Mouse (Mus musculus) midbrain, postnatal 0 days (tissue): ENCODE results near the gene Gab1. TPM values are rescaled to one million over a fixed set of nuclear protein-coding genes. Genes with fewer than 3 reads are reported as not detected.

Experiments
- ATAC-seq: fragments of 200-750 bp; cut with Nextera tagmentation; 2 replicates; pipeline ENCODE4 v1.8.0; 2017; ENCODE audit warnings: moderate number of reproducible peaks, mild to moderate bottlenecking, moderate TSS enrichment, moderate library complexity; ENCODE audit not compliant: low FRiP score
- DNase-seq: peaks from one replicate; pipeline ENCODE4 v3.0.0-alpha.2; 2015; ENCODE audit warnings: low spot score
- H3K27ac ChIP-seq: fragments of 300-500 bp; sonication (generic); 2 replicates; pipeline ENCODE4 v1.5.1; 2014; ENCODE audit warnings: low read depth, mild to moderate bottlenecking, low read length, mixed read lengths
- H3K27me3 ChIP-seq: fragments of 300-500 bp; sonication (generic); 2 replicates; pipeline ENCODE4 v1.6.1; 2014; ENCODE audit warnings: low read length, control low read depth, mixed read lengths; ENCODE audit not compliant: insufficient read depth
- H3K36me3 ChIP-seq: fragments of 300-500 bp; sonication (generic); 2 replicates; pipeline ENCODE4 v1.6.1; 2014; ENCODE audit warnings: low read length, control low read depth, mixed read lengths; ENCODE audit not compliant: insufficient read depth
- H3K4me1 ChIP-seq: fragments of 300-500 bp; sonication (generic); 2 replicates; pipeline ENCODE4 v1.6.1; 2014; ENCODE audit warnings: mild to moderate bottlenecking, control low read depth, antibody characterized with exemption, low read length, mixed read lengths; ENCODE audit not compliant: insufficient read depth
- H3K4me2 ChIP-seq: fragments of 300-500 bp; sonication (generic); 2 replicates; pipeline ENCODE4 v1.6.1; 2014; ENCODE audit warnings: low read depth, mild to moderate bottlenecking, low read length, mixed read lengths; ENCODE audit not compliant: poor library complexity, severe bottlenecking
- H3K4me3 ChIP-seq: fragments of 300-500 bp; sonication (generic); 2 replicates; pipeline ENCODE4 v1.5.1; 2014; ENCODE audit warnings: low read depth, mild to moderate bottlenecking, low read length, moderate library complexity
- H3K9ac ChIP-seq: fragments of 300-500 bp; sonication (generic); replicated peaks from 2 replicates; pipeline ENCODE4 v1.6.1; 2014; ENCODE audit warnings: mild to moderate bottlenecking, low read length, moderate library complexity, mixed read lengths; ENCODE audit not compliant: poor library complexity, severe bottlenecking
- H3K9me3 ChIP-seq: fragments of 300-500 bp; sonication (generic); 2 replicates; pipeline ENCODE4 v1.6.1; 2016; ENCODE audit warnings: low read length, control low read depth
- CTCF ChIP-seq: IDR thresholded peaks from 2 replicates; pipeline ENCODE4 v1.5.1; 2016; ENCODE audit warnings: antibody characterized with exemption, mild to moderate bottlenecking
- WGBS: fragments of 180-500 bp; shearing (Covaris S2); extraction: QIAGEN DNeasy Blood & Tissue Kit; methylation state at CpG from one replicate; pipeline ENCODE4 v1.1.7; 2014; 5-methylcytosine and 5-hydroxymethylcytosine counted together
- polyA plus RNA-seq: library from polyadenylated mRNA; unstranded; fragments of >200 nt; fragmentation: Nextera tagmentation; extraction: Ambion mirVana; gene quantifications from 2 replicates; pipeline ENCODE4 v1.2.1, GENCODE M21; 2015
- total RNA-seq: library from RNA; depleted of rRNA; stranded (reverse); fragments of >200 nt; gene quantifications from 2 replicates; pipeline ENCODE4 v1.2.3, GENCODE M21; 2014

Gab1 gene
- total and polyA plus RNA-seq, 2 experiments from 2014 or later, result 8.7 to 20.5 TPM

- 85% methylated on average over 6 of the region's 6 CpGs for WGBS
- ATAC-seq (no peak), DNase-seq (no peak)
- no peak overlapping the region for H3K4me2 ChIP-seq
- no peaks in the 10 kb centered on the region for H3K27me3 ChIP-seq
- no peaks in the 10 kb centered on the region for H3K9me3 ChIP-seq
- H3K36me3 ChIP-seq, result no peaks in the 10 kb centered on the region
- H3K9ac ChIP-seq, result no peak overlapping the region
- no peak overlapping the region for H3K4me3 ChIP-seq
- no peak for TF ChIP-seq CTCF
- no peaks in the 10 kb centered on the region; the same call in 1 of the 2 replicates for H3K4me1 ChIP-seq
- no peak overlapping the region for H3K27ac ChIP-seq
Measured at GRCm38 (mm10) chr8:80851648-80852047, 28.7 kb downstream of the Gab1 start.

GRCm38 (mm10) chr8:80850013-80850412, 30.3 kb downstream of the Gab1 start:
- Histone ChIP-seq H3K4me2 (no peak overlapping the region), H3K9ac (no peak overlapping the region), H3K9me3 (no peaks in the 10 kb centered on the region), H3K36me3 (no peaks in the 10 kb centered on the region), H3K4me3 (no peak overlapping the region), H3K4me1 (no peaks in the 10 kb centered on the region; the same call in 1 of the 2 replicates), H3K27ac (no peak overlapping the region), H3K27me3 (no peaks in the 10 kb centered on the region)
- TF ChIP-seq CTCF, result no peak
- ATAC-seq (no peak), DNase-seq (no peak)
- 97% methylated on average over 4 of the region's 4 CpGs for WGBS

GRCm38 (mm10) chr8:80848631-80849030, 31.7 kb downstream of the Gab1 start:
- WGBS, result 75% methylated on average over 11 of the region's 11 CpGs
- no peak for TF ChIP-seq CTCF
- H3K36me3 ChIP-seq, result no peaks in the 10 kb centered on the region

GRCm38 (mm10) chr8:80847912-80848311, 32.4 kb downstream of the Gab1 start:
- no peak for DNase-seq
- WGBS, result 67% methylated on average over 9 of the region's 9 CpGs

More at GRCm38 (mm10) chr8:80848631-80849030, 31.7 kb downstream of the Gab1 start:
- DNase-seq, result no peak
- no peaks in the 10 kb centered on the region; the same call in 1 of the 2 replicates for H3K4me1 ChIP-seq
- H3K27ac ChIP-seq, result no peak overlapping the region
- no peak for ATAC-seq
- H3K4me3 ChIP-seq, result no peak overlapping the region
- H3K4me2 ChIP-seq, result no peak overlapping the region
- no peak overlapping the region for H3K9ac ChIP-seq
- no peaks in the 10 kb centered on the region for H3K9me3 ChIP-seq
- H3K27me3 ChIP-seq, result no peaks in the 10 kb centered on the region

GRCm38 (mm10) chr8:80845284-80845683, 35.0 kb downstream of the Gab1 start:
- no peak overlapping the region for H3K27ac ChIP-seq
- no peaks in the 10 kb centered on the region for H3K9me3 ChIP-seq
- DNase-seq, result no peak
- H3K4me3 ChIP-seq, result no peak overlapping the region
- no peak overlapping the region; the same call in 1 of the 2 replicates for H3K9ac ChIP-seq
- no peak for TF ChIP-seq CTCF
- no peaks in the 10 kb centered on the region for H3K4me1 ChIP-seq
- no peaks in the 10 kb centered on the region for H3K36me3 ChIP-seq
- H3K27me3 ChIP-seq, result no peaks in the 10 kb centered on the region
- no peak overlapping the region for H3K4me2 ChIP-seq
- ATAC-seq, result no peak
- WGBS, result 86% methylated on average over 13 of the region's 13 CpGs

More at GRCm38 (mm10) chr8:80847912-80848311, 32.4 kb downstream of the Gab1 start:
- no peak for ATAC-seq
- Histone ChIP-seq H3K27ac (no peak overlapping the region), H3K4me2 (no peak overlapping the region), H3K4me3 (no peak overlapping the region), H3K9me3 (no peaks in the 10 kb centered on the region), H3K9ac (no peak overlapping the region), H3K4me1 (no peaks in the 10 kb centered on the region), H3K27me3 (no peaks in the 10 kb centered on the region), H3K36me3 (no peaks in the 10 kb centered on the region)
- TF ChIP-seq CTCF, result no peak

- Histone ChIP-seq H3K27ac (no peak overlapping the region), H3K4me1 (no peaks in the 10 kb centered on the region), H3K27me3 (no peaks in the 10 kb centered on the region), H3K9me3 (no peaks in the 10 kb centered on the region), H3K9ac (no peak overlapping the region), H3K4me2 (no peak overlapping the region), H3K36me3 (no peaks in the 10 kb centered on the region), H3K4me3 (no peak overlapping the region)
- DNase-seq, result no peak
- ATAC-seq, result no peak
- no peak for TF ChIP-seq CTCF
- WGBS, result 93% methylated on average over 9 of the region's 9 CpGs
Measured at GRCm38 (mm10) chr8:80843744-80844434, 36.4 kb downstream of the Gab1 start.
